Mouse (Mus musculus) embryonic stem cell, embryonic (primary cell): ENCODE results near the gene Cyb5d2.

Experiments
- CTCF ChIA-PET, 4 experiments: fragments of 300-600 bp in 2 of 4; fragments of 350-600 bp in 2 of 4; sonication (Branson Sonifier 250); formaldehyde crosslinking; loops; one replicate each; lab custom pipeline; 2022; ENCODE audit warnings: inconsistent platforms in 2 of 4; lab: Charles Lee
- POLR2A ChIA-PET, 4 experiments: fragments of 300-600 bp in 2 of 4; fragments of 350-600 bp in 2 of 4; sonication (Branson Sonifier 250); formaldehyde crosslinking; loops; one replicate each; lab custom pipeline; 2022; ENCODE audit warnings: antibody characterized with exemption in 4 of 4, inconsistent platforms in 1 of 4; lab: Charles Lee

Cyb5d2 gene

DNA sequence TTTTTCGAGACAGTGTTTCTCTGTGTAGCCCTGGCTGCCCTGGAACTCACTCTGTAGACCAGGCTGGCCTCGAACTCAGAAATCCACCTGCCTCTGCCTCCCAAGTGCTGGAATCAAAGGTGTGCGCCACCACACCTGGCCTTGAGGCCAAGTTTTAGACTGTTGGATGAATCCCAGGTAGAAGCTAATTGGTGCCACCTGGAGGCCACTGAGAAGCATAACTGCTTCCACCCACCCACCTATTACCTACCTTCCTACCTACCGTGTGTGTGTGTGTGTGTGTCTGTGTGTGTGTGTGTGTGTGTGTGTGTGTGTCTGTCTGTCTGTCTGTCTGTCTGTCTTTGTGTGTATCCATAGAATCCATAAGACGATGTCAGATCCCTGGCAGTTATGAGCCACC lies 58.4 kb downstream of the Cyb5d2 start:
- ChIA-PET CTCF (interaction anchor here (0.6 to 1.5 kb wide), 16 partner anchors 11 to 829 kb away, joined by 3 to 11 read pairs (median 3); partner anchors contain the start of gene Ankfy1 (in 1 of the 4)), POLR2A (interaction anchor here in 3 of 4 experiments (0.6 to 1.6 kb wide), 3 partner anchors 11 to 161 kb away, joined by 3 to 7 read pairs (median 4); no protein-coding TSS in a partner anchor)

DNA sequence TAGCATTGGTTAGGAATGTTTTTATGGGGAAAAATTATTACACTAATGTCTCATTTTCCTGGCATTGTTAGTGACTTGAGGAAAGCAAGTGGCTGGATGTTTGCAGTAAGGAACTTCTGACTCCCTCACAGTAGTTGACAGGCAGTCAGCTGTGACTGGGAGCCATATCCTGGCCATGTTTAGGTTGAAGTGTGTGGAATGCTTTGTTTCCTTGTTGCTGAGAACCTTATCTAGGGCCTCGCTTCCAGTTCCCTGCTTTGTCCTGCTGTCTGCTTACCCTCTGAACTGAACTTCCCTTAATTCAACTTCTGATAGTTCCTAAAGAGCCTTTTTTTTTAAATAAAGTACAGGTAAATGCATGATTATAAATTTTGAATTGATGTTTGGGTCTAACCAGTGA lies 59.6 kb downstream of the Cyb5d2 start:
- ChIA-PET POLR2A (interaction anchor here in 1 of 4 experiments (1.0 to 1.6 kb wide), 2 partner anchors 8 to 46 kb away, joined by 3 read pairs; partner anchors contain the start of gene Ankfy1), CTCF (interaction anchor here in 1 of 4 experiments (1.5 kb wide), 1 partner anchor 164 kb away, joined by 6 read pairs; no protein-coding TSS in a partner anchor)

DNA sequence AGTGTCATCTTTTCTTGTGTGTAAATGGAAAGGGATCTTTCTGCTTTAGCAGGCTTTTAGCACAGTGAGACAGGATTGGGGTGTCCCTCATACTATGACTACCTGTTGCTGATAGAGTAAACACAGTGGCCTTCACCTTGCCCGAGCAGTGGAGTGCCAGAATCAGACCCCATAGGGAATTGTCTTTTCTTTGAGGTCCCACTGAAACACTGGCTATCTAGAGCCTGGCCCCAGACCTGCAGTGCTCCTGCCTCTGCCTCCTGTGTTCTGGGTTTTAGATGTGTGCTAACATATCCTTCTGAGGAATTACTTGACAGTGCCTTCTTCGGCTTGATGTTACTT lies 60.5 kb downstream of the Cyb5d2 start:
- CTCF ChIA-PET: interaction anchor here in 1 of 4 experiments (0.7 kb wide), 1 partner anchor 34 kb away, joined by 3 read pairs; no protein-coding TSS in a partner anchor
- POLR2A ChIA-PET: interaction anchor here in 2 of 4 experiments (0.8 to 1.6 kb wide), 5 partner anchors 9 to 150 kb away, joined by 3 read pairs; partner anchors contain the start of gene Ankfy1 (in 1 of the 2)

DNA sequence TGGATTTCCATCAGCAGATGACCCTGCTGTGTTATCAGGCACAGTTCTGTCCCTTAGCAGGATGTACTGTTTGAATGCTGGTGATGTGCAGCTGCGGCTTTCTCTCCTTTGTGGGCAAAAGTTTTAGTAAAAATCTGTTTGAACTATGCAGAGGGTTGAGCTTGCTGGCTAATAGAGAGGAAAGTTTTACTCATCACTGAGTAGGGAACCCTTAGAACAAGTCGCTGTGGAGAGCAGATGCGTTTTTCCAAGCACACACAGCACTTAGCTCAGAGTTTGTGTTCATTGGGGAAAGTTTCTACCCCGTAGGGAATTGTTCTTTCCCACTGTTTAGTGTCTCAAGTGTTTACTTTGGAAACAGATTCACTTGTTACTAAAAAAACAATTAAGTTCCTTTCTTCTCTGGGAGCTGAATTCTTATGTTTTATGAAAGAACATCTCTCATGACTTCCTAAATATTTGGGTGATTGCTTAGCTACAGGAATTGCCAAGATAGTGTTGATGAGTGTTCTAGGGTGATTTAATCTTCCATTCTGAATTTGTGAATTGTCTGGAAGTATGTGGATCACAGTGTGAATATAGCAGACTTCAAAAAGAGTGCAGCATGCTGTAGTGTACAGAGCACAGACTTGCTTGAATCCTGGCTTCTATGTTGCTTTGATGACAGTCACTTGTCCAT lies 61.0 kb downstream of the Cyb5d2 start:
- CTCF ChIA-PET: interaction anchor here in 1 of 4 experiments (0.7 kb wide), 1 partner anchor 34 kb away, joined by 3 read pairs; no protein-coding TSS in a partner anchor
- POLR2A ChIA-PET: interaction anchor here in 2 of 4 experiments (0.8 to 1.6 kb wide), 5 partner anchors 9 to 149 kb away, joined by 3 read pairs; partner anchors contain the start of gene Ankfy1 (in 1 of the 2)

DNA sequence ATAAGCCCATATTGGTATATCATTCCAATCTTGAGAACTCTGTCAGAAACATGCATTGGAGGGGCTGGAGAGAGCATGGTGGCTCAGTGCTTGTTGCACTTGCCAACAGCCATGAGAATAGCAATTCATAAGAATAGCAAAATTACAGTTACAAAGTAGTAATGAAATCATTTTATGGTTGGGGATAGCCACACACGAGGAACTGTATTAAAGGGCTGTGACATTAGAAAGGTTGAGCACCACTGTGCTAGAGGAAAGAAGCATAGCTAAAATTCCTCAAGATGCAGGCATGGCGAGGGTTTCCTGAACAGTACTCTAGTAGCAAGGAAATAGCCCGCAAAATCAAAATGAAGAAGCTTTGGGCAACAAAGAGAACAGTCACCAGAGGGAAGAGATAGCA lies 62.2 kb downstream of the Cyb5d2 start:
- CTCF ChIA-PET: interaction anchor here in 1 of 4 experiments (0.6 kb wide), 1 partner anchor 209 kb away, joined by 3 read pairs; no protein-coding TSS in a partner anchor
- POLR2A ChIA-PET: interaction anchor here in 1 of 4 experiments (0.9 kb wide), 1 partner anchor 15 kb away, joined by 3 read pairs; no protein-coding TSS in a partner anchor
